Mouse (Mus musculus) midbrain, postnatal 0 days (tissue): ENCODE measurements around the gene Rnf130. TPM values are rescaled to one million over a fixed set of nuclear protein-coding genes. Genes with fewer than 3 reads are reported as not detected.

Source experiments
- ATAC-seq: fragments of 200-750 bp; cut with Nextera tagmentation; 2 replicates; pipeline ENCODE4 v1.8.0; 2017; ENCODE audit warnings: moderate number of reproducible peaks, mild to moderate bottlenecking, moderate TSS enrichment, moderate library complexity; ENCODE audit not compliant: low FRiP score
- DNase-seq: peaks from one replicate; pipeline ENCODE4 v3.0.0-alpha.2; 2015; ENCODE audit warnings: low spot score
- H3K27ac ChIP-seq: fragments of 300-500 bp; sonication (generic); 2 replicates; pipeline ENCODE4 v1.5.1; 2014; ENCODE audit warnings: low read depth, mild to moderate bottlenecking, low read length, mixed read lengths
- H3K27me3 ChIP-seq: fragments of 300-500 bp; sonication (generic); 2 replicates; pipeline ENCODE4 v1.6.1; 2014; ENCODE audit warnings: low read length, control low read depth, mixed read lengths; ENCODE audit not compliant: insufficient read depth
- H3K36me3 ChIP-seq: fragments of 300-500 bp; sonication (generic); 2 replicates; pipeline ENCODE4 v1.6.1; 2014; ENCODE audit warnings: low read length, control low read depth, mixed read lengths; ENCODE audit not compliant: insufficient read depth
- H3K4me1 ChIP-seq: fragments of 300-500 bp; sonication (generic); 2 replicates; pipeline ENCODE4 v1.6.1; 2014; ENCODE audit warnings: mild to moderate bottlenecking, control low read depth, antibody characterized with exemption, low read length, mixed read lengths; ENCODE audit not compliant: insufficient read depth
- H3K4me2 ChIP-seq: fragments of 300-500 bp; sonication (generic); 2 replicates; pipeline ENCODE4 v1.6.1; 2014; ENCODE audit warnings: low read depth, mild to moderate bottlenecking, low read length, mixed read lengths; ENCODE audit not compliant: poor library complexity, severe bottlenecking
- H3K4me3 ChIP-seq: fragments of 300-500 bp; sonication (generic); 2 replicates; pipeline ENCODE4 v1.5.1; 2014; ENCODE audit warnings: low read depth, mild to moderate bottlenecking, low read length, moderate library complexity
- H3K9ac ChIP-seq: fragments of 300-500 bp; sonication (generic); replicated peaks from 2 replicates; pipeline ENCODE4 v1.6.1; 2014; ENCODE audit warnings: mild to moderate bottlenecking, low read length, moderate library complexity, mixed read lengths; ENCODE audit not compliant: poor library complexity, severe bottlenecking
- H3K9me3 ChIP-seq: fragments of 300-500 bp; sonication (generic); 2 replicates; pipeline ENCODE4 v1.6.1; 2016; ENCODE audit warnings: low read length, control low read depth
- CTCF ChIP-seq: IDR thresholded peaks from 2 replicates; pipeline ENCODE4 v1.5.1; 2016; ENCODE audit warnings: antibody characterized with exemption, mild to moderate bottlenecking
- WGBS: fragments of 180-500 bp; shearing (Covaris S2); extraction: QIAGEN DNeasy Blood & Tissue Kit; methylation state at CpG from one replicate; pipeline ENCODE4 v1.1.7; 2014; 5-methylcytosine and 5-hydroxymethylcytosine counted together
- polyA plus RNA-seq: library from polyadenylated mRNA; unstranded; fragments of >200 nt; fragmentation: Nextera tagmentation; extraction: Ambion mirVana; gene quantifications from 2 replicates; pipeline ENCODE4 v1.2.1, GENCODE M21; 2015
- total RNA-seq: library from RNA; depleted of rRNA; stranded (reverse); fragments of >200 nt; gene quantifications from 2 replicates; pipeline ENCODE4 v1.2.3, GENCODE M21; 2014

Rnf130 gene
- total and polyA plus RNA-seq, 2 experiments from 2014 or later, result 59.4 to 90.4 TPM

DNA sequence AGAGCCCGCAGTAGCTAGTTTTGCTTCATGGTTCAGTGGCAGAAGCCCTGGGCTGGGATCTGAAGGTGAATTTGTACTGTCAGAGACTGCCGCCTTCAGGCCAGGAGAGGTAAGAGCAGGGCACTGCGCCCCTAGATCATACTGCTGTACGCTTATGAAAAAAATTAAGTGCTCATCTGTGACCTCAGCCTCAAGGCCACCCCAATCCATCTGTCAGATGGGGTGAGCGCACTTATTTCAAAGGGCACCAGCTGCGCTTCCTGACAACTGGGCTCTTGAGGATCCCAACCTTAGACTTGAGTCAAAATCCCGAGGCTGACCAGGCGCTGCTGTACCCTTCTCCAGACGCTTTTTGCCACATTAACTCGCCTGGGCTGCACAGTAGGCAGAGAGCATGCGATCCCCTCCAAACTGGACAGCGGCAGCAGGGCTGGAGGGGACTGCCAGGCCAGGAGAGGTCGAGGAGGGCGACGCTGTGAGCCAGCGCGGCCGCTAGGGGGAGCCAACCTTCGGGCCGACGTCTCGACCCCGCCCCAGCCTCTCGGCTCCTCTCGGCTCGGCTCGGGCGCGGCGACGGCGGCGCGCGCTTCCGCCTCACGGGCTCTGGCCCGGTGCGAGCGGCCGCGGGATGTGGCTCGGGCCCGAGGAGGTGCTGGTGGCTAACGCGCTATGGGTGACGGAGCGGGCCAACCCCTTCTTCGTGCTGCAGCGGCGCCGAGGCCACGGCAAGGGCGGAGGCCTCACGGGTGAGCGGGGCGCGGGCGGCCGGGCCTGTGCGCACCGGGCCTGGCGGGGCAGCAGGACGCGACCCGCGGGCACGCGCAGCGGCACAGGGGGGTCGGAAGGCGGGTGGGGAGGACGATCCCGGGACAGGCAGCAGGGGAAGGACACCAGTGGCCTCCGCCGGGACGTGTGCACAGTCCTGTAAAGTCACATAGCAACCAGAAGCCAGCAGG lies 105.9 kb downstream of the Rnf130 start, which contains the start of gene Tbc1d9b:
TSS of gene Tbc1d9b (plus strand) at position 586 of the 956 bp plus-strand sequence.
- H3K4me3 ChIP-seq, result peak within 1 kb of the TSS; percentile 79
- H3K27me3 ChIP-seq, result no peaks in the 10 kb centered on the region
- 0 out of 2 replicates have a peak, but pooled peaks cover 5% of the 10 kb centered on the region for H3K36me3 ChIP-seq
- H3K4me1 ChIP-seq, result 0 out of 2 replicates have a peak, but pooled peaks cover 5% of the 10 kb centered on the region
- H3K9ac ChIP-seq, result peak within 1 kb of the TSS; percentile 98
- peak within 1 kb of the TSS; percentile 94 for H3K27ac ChIP-seq
- no peaks in the 10 kb centered on the region for H3K9me3 ChIP-seq
- DNase-seq (peak; percentile 93), ATAC-seq (peak; percentile 92)
- 1% methylated on average over 42 of the region's 77 CpGs for WGBS
- H3K4me2 ChIP-seq, result peak within 1 kb of the TSS; percentile 95
- peak; percentile 77 for TF ChIP-seq CTCF

DNA sequence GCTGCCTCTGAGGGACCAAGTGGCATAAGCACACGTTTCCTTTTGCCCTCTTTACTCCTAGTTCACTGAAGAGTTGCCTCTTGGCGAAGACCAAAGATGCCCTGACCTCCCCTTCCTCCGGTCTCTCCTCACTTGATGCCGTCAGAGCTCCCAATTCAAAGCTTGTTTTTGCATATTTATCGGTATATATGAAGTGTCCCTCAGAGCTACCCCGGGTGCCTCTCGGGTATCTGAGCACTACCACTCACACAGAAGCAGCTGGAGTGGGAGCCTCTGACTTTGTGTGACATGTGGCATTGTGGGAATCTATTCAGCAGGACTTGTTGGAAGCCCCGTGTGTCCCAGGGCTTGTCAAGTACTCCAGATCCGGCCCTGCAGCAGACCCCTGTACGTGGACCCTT lies 106.7 kb downstream of the Rnf130 start:
- 0 out of 2 replicates have a peak, but pooled peaks cover 5% of the 10 kb centered on the region for H3K4me1 ChIP-seq
- no peaks in the 10 kb centered on the region for H3K9me3 ChIP-seq
- peak overlapping the region; percentile 95 for H3K4me2 ChIP-seq
- 5% methylated on average over 10 of the region's 10 CpGs for WGBS
- ATAC-seq (no peak), DNase-seq (no peak)
- no peaks in the 10 kb centered on the region for H3K27me3 ChIP-seq
- H3K9ac ChIP-seq, result peak overlapping the region; percentile 98
- peaks cover 10% of the 10 kb centered on the region for H3K36me3 ChIP-seq
- H3K27ac ChIP-seq, result peak overlapping the region; percentile 94
- 0 out of 2 replicates have a peak, but pooled peaks have one; percentile 7 for TF ChIP-seq CTCF
- peak overlapping the region; percentile 79 for H3K4me3 ChIP-seq

DNA sequence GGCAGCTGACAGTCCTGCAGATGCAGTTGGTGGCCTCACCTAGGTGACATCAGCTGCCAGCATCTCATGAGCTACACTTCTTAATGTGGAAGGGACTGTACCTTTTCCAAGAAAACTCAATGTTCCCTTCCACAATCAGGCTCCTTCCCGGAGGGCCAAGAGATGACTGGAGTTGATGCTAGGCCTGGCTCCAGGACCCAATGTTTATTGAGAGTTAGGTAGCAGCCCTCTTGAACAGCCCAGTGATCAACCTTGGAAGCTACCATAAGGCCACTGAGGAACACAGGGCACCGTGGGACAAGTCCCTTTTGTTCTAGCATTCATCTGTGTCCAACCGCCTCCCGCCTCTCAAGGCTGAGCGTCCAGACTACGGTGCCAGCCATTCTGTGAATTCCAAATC lies 107.1 kb downstream of the Rnf130 start:
- Histone ChIP-seq H3K36me3 (peaks cover 10% of the 10 kb centered on the region), H3K9me3 (no peaks in the 10 kb centered on the region), H3K27me3 (no peaks in the 10 kb centered on the region), H3K4me2 (peak overlapping the region; percentile 95), H3K9ac (0 out of 2 replicates have a peak overlapping the region, but pooled peaks have one; percentile 20), H3K4me1 (0 out of 2 replicates have a peak, but pooled peaks cover 5% of the 10 kb centered on the region), H3K4me3 (peak overlapping the region; percentile 79), H3K27ac (peak overlapping the region; percentile 94; the same call in 1 of the 2 replicates)
- DNase-seq, result no peak
- WGBS, result 79% methylated on average over 6 of the region's 6 CpGs
- ATAC-seq, result no peak
- TF ChIP-seq CTCF, result no peak

DNA sequence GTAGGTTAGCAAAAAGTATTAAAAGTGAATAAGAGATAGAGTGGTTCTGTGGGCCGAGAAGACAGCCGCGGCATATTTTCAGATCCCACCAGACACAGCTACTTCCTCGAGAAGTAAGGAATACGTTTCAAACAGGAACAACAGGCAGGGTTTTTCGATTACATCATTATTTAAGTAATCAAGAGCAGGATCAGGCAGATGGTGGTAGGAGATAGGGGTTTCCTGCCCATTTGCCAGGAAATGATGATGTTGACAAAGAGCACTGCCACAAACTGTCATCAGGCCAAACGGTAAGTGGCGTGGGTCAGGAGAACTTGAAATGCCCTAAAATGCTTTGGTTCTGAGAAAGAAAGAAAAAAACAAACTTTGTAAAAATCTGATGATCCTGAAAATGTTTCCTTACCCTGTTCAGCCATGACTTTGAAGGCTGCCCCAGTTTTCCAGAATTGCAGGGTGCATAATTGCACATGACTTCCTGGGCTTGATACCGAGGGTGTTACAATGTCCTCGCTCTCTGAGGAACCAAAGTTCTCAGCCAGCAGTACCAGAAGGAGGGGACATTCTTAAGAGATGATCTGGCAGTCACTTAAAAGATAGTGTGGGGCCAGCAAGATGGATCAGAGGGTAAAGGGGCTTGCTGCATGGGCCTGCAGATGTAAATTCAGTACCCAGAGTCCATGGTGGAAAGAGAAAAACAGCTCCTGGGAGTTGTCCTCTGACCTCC lies 109.2 kb downstream of the Rnf130 start:
- H3K27me3 ChIP-seq, result no peaks in the 10 kb centered on the region
- WGBS, result 85% methylated on average over 10 of the region's 10 CpGs
- H3K36me3 ChIP-seq, result peaks cover 27% of the 10 kb centered on the region
- 0 out of 2 replicates have a peak, but pooled peaks cover 5% of the 10 kb centered on the region for H3K4me1 ChIP-seq
- no peaks in the 10 kb centered on the region for H3K9me3 ChIP-seq
- TF ChIP-seq CTCF, result no peak
- H3K4me3 ChIP-seq, result no peak overlapping the region
- ATAC-seq (no peak), DNase-seq (no peak)
- H3K9ac ChIP-seq, result no peak overlapping the region
- H3K4me2 ChIP-seq, result no peak overlapping the region
- H3K27ac ChIP-seq, result no peak overlapping the region

DNA sequence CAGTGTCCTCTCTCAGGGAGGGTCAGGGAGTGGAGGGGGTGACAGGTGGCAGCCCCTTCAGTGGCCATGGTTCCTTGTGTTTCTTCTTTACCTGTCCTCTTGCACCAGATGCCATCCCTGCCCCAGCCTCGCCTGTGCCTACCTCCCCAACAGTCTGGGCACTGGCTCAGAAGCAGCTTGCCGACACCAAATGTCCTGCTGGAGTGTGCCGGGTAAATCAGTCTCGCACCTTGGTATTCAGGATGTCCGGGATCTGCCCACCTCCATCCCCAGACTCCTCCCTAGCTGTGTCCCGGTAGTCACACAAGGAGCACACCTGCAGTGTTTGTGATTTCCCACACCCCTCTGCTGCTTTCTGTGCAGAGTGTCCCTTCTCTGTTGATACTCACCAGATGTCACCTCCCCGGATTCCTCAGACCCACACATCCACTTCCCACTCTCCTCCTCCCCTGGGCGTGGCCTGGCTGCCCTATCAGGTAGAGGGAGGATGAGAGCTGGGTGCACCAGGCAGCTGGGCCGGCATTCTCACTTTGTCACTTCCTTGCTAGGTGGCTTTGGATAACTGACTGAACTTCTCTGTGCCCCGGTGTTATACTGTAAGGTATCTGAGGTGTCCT lies 113.2 kb downstream of the Rnf130 start:
- no peak for DNase-seq
- TF ChIP-seq CTCF, result no peak
- Histone ChIP-seq H3K36me3 (peaks cover 60% of the 10 kb centered on the region), H3K4me3 (no peak overlapping the region), H3K9ac (no peak overlapping the region), H3K4me2 (no peak overlapping the region), H3K4me1 (no peaks in the 10 kb centered on the region), H3K27me3 (no peaks in the 10 kb centered on the region), H3K27ac (no peak overlapping the region), H3K9me3 (no peaks in the 10 kb centered on the region)
- no peak for ATAC-seq
- WGBS, result 78% methylated on average over 10 of the region's 10 CpGs
